Comparison of ENCODE assay signal across 10 mouse cellular contexts in the genomic region with DNA sequence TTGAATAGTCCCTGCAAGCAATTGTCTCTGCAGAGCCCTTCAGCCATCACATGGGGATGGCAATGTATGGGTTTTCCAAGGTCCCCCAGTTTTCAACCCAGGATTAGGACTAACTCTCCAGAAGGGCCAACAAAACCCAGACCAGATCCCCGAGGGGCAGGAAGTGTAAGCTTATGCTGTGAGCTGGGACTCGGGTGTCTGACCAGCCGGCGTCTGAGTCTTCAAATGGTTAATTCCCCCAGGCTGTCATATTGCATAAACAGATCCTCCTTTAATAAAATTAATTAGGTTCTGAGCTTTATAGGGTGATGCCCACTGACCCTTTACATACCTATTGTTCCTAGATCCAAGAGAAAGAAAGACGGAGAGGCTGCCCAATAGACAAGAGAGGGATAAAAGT. TPM values are rescaled to one million over a fixed set of nuclear protein-coding genes. Genes with fewer than 3 reads are reported as not detected.
A peak's percentile ranks its signal among the peaks of the same experiment; 100 is the strongest.
DNase-seq lines count a peak whose midpoint lies in the region; ATAC-seq and TF ChIP-seq lines count a peak whose summit lies in the region.
"Had no signal": no experiment of that assay in that cellular context is flagged by ENCODE, and none has a peak within 500 bp of the region (broad histone marks: within the 10 kb centered on the region; RNA-seq: fewer than 3 reads in every experiment).

No protein-coding gene starts in this region.

- H3K9ac ChIP-seq in lung, embryonic 15.5 days: no peak overlapping the region
- H3K9ac ChIP-seq in forebrain, postnatal 0 days: peak overlapping the region; percentile 51
- no peak overlapping the region for H3K9ac ChIP-seq in liver, postnatal 0 days (replicated peaks)
- H3K9ac ChIP-seq in stomach, embryonic 15.5 days: no peak overlapping the region

- peak overlapping the region; percentile 15 for H3K4me3 ChIP-seq in lung, embryonic 15.5 days
- H3K4me3 ChIP-seq in forebrain, postnatal 0 days (ENCODE audit: low read depth, low read length): peak overlapping the region; percentile 28
- 0 out of 2 replicates have a peak overlapping the region, but pooled peaks have one; percentile 15 for H3K4me3 ChIP-seq in liver, postnatal 0 days (ENCODE audit: low read depth, low read length)
- peak overlapping the region; percentile 21; the same call in 1 of the 2 replicates for H3K4me3 ChIP-seq in stomach, embryonic 15.5 days (replicated peaks)

- no peak for TF ChIP-seq CTCF in forebrain, postnatal 0 days (IDR thresholded peaks at IDR 0.05; ENCODE audit: low read depth)
- TF ChIP-seq CTCF in liver, postnatal 0 days (IDR thresholded peaks at IDR 0.05; ENCODE audit: low read depth): no peak

- TF ChIP-seq EP300 in liver, postnatal 0 days (IDR thresholded peaks at IDR 0.05; ENCODE audit: low read depth): no peak

- no peaks in the 10 kb centered on the region for H3K36me3 ChIP-seq in lung, embryonic 15.5 days
- H3K36me3 ChIP-seq in forebrain, postnatal 0 days (ENCODE audit: insufficient read depth): no peaks in the 10 kb centered on the region
- no peaks in the 10 kb centered on the region for H3K36me3 ChIP-seq in liver, postnatal 0 days (replicated peaks; ENCODE audit: insufficient read depth, low read length)
- no peaks in the 10 kb centered on the region for H3K36me3 ChIP-seq in stomach, embryonic 15.5 days

- 6% methylated on average over 5 of the region's 5 CpGs for WGBS in lung, embryonic 15.5 days
- WGBS in forebrain, postnatal 0 days: 12% methylated on average over 5 of the region's 5 CpGs
- WGBS in liver, postnatal 0 days (ENCODE audit: insufficient replicate concordance): 20% methylated on average over 5 of the region's 5 CpGs
- 13% methylated on average over 5 of the region's 5 CpGs for WGBS in stomach, embryonic 15.5 days

- H3K9me3 ChIP-seq in lung, embryonic 15.5 days: no peaks in the 10 kb centered on the region
- no peaks in the 10 kb centered on the region for H3K9me3 ChIP-seq in forebrain, postnatal 0 days (ENCODE audit: low read length)
- no peaks in the 10 kb centered on the region for H3K9me3 ChIP-seq in liver, postnatal 0 days (ENCODE audit: low read length)
- no peaks in the 10 kb centered on the region for H3K9me3 ChIP-seq in stomach, embryonic 15.5 days

- peaks cover 62% of the 10 kb centered on the region for H3K27me3 ChIP-seq in lung, embryonic 15.5 days
- H3K27me3 ChIP-seq in forebrain, postnatal 0 days (ENCODE audit: insufficient read depth, low read length): no peaks in the 10 kb centered on the region
- peaks cover 32% of the 10 kb centered on the region for H3K27me3 ChIP-seq in liver, postnatal 0 days (ENCODE audit: insufficient read depth, low read length)
- H3K27me3 ChIP-seq in stomach, embryonic 15.5 days (replicated peaks): peaks cover 5% of the 10 kb centered on the region; the same call in 1 of the 2 replicates

- peaks cover 10% of the 10 kb centered on the region for H3K4me1 ChIP-seq in lung, embryonic 15.5 days
- H3K4me1 ChIP-seq in forebrain, postnatal 0 days (ENCODE audit: insufficient read depth): peaks cover 16% of the 10 kb centered on the region
- H3K4me1 ChIP-seq in liver, postnatal 0 days (ENCODE audit: insufficient read depth): no peaks in the 10 kb centered on the region
- H3K4me1 ChIP-seq in stomach, embryonic 15.5 days: 0 out of 2 replicates have a peak, but pooled peaks cover 7% of the 10 kb centered on the region

- no peak for ATAC-seq in lung, embryonic 15.5 days (ENCODE audit: borderline replicate concordance, extremely low read depth, low FRiP score, low TSS enrichment)
- ATAC-seq in forebrain, postnatal 0 days: no peak
- ATAC-seq in liver, postnatal 0 days: no peak
- ATAC-seq in stomach, embryonic 15.5 days (ENCODE audit: insufficient read depth, low FRiP score, low read depth): no peak

- H3K27ac ChIP-seq in lung, embryonic 15.5 days: no peak overlapping the region
- no peak overlapping the region; the same call in 1 of the 2 replicates for H3K27ac ChIP-seq in forebrain, postnatal 0 days (ENCODE audit: low read depth, low read length)
- no peak overlapping the region for H3K27ac ChIP-seq in liver, postnatal 0 days (ENCODE audit: low read depth)
- H3K27ac ChIP-seq in stomach, embryonic 15.5 days: no peak overlapping the region

- DNase-seq in lung, postnatal 10 days: no peak
- DNase-seq in forebrain, postnatal 0 days: no peak
- DNase-seq in liver, postnatal 0 days: no peak
- DNase-seq in frontal cortex, adult 2 months (ENCODE audit: extremely low spot score in 1 of 2, low spot score in 1 of 2): no peak
- no peak for DNase-seq in spleen, postnatal 14 days (ENCODE audit: low spot score in 2 of 2)
- DNase-seq in thymus, postnatal 25 days: no peak
- DNase-seq: kidney, postnatal 4 days had no signal

- peak overlapping the region; percentile 45 for H3K4me2 ChIP-seq in lung, embryonic 15.5 days
- peak overlapping the region; percentile 57 for H3K4me2 ChIP-seq in forebrain, postnatal 0 days (ENCODE audit: low read depth)
- peak overlapping the region; percentile 40; the same call in 1 of the 2 replicates for H3K4me2 ChIP-seq in liver, postnatal 0 days (ENCODE audit: low read depth, low read length)
- H3K4me2 ChIP-seq in stomach, embryonic 15.5 days: peak overlapping the region; percentile 52

RNA-seq across cellular contexts. Expression of gene A830031A19Rik, which starts 14.4 kb away (rescaled TPM):
- polyA plus RNA-seq in lung, embryonic 15.5 days (2015; fragmentation: Nextera tagmentation; extraction: Ambion mirVana): not detected in 2 replicates
- total RNA-seq in forebrain, postnatal 0 days (2014; rRNA removed): 1.8 TPM in 1 of 2 replicates, not detected in the other
- polyA plus RNA-seq in forebrain, postnatal 0 days (2015; fragmentation: Nextera tagmentation; extraction: Ambion mirVana): 0.26 and 0.63 TPM in 2 replicates
- polyA plus RNA-seq in liver, postnatal 0 days (2015; fragmentation: Nextera tagmentation; extraction: Ambion mirVana): not detected in 2 replicates
- not detected in 2 replicates for polyA plus RNA-seq in stomach, embryonic 15.5 days (2015; fragmentation: Nextera tagmentation; extraction: Ambion mirVana)
- polyA plus RNA-seq in frontal cortex, adult 2 months (2012; rRNA removed): 1.2 and 1.8 TPM in 2 replicates
- total RNA-seq: megakaryocyte-erythroid progenitor cell, adult 5-6 weeks had no signal

RNA-seq across cellular contexts. Expression of gene Bcl11a, which starts 17.4 kb away (rescaled TPM):
- polyA plus RNA-seq in lung, embryonic 15.5 days (2015; fragmentation: Nextera tagmentation; extraction: Ambion mirVana): 15.4 and 15.8 TPM in 2 replicates
- total RNA-seq in forebrain, postnatal 0 days (2014; rRNA removed): 70.8 and 85.9 TPM in 2 replicates
- polyA plus RNA-seq in forebrain, postnatal 0 days (2015; fragmentation: Nextera tagmentation; extraction: Ambion mirVana): 173 and 174 TPM in 2 replicates
- 6.6 and 10.3 TPM in 2 replicates for polyA plus RNA-seq in liver, postnatal 0 days (2015; fragmentation: Nextera tagmentation; extraction: Ambion mirVana)
- polyA plus RNA-seq in stomach, embryonic 15.5 days (2015; fragmentation: Nextera tagmentation; extraction: Ambion mirVana): 24.5 and 25.1 TPM in 2 replicates
- polyA plus RNA-seq in frontal cortex, adult 2 months (2012; rRNA removed): 79.7 and 81.5 TPM in 2 replicates
